Mouse (Mus musculus) olfactory bulb, adult 2 months (tissue): Measurements from ENCODE around the gene Col4a2.

Experiments
- CTCF ChIP-seq: fragments of 200-500 bp; IDR thresholded peaks from 2 replicates; pipeline ENCODE4 v1.5.1; 2012; ENCODE audit warnings: low read depth, mild to moderate bottlenecking, low read length, moderate library complexity; ENCODE audit not compliant: insufficient read depth
- POLR2A ChIP-seq: fragments of 200-500 bp; IDR thresholded peaks from 2 replicates; pipeline ENCODE4 v1.6.1; 2012; ENCODE audit warnings: mild to moderate bottlenecking, low read depth, low read length, moderate library complexity; ENCODE audit not compliant: insufficient read depth

DNA sequence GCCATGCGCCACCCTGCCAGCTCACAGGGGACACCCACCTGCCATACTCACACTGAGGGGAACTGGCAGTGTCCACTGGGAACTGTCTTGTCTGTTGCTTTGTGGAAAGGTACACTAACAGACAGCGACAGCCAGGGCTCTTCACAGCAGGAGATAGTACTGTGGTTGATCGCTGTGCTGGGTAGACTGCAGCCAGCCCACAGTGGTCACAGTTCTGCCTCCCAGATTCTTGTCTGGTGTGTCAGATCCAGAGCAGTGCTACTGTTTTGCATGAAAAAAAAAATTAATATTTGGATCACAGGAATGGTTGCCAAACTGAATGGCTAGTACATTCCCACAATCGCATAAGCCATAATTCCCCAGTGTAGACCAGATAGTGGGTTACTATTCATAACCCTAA, 74.7 kb downstream of the Col4a2 start:
- TF ChIP-seq CTCF = no peak
- no peak for TF ChIP-seq POLR2A
